Mouse (Mus musculus) forebrain, embryonic 14.5 days (tissue): ENCODE data around the gene Cnnm2. TPM values are rescaled to one million over a fixed set of nuclear protein-coding genes. Genes with fewer than 3 reads are reported as not detected.

ENCODE experiments used
- ATAC-seq: fragments of 200-750 bp; cut with Nextera tagmentation; 2 replicates; pipeline ENCODE4 v1.8.0; 2017; ENCODE audit warnings: mild to moderate bottlenecking, moderate library complexity
- DNase-seq: peaks from one replicate; pipeline ENCODE4 v3.0.0-alpha.2; 2015; ENCODE audit warnings: low spot score
- H3K27ac ChIP-seq: fragments of 300-500 bp; sonication (generic); 2 replicates; pipeline ENCODE4 v1.5.1; 2014; ENCODE audit warnings: low read depth, mild to moderate bottlenecking, control low read depth, low read length, moderate library complexity
- H3K27me3 ChIP-seq: fragments of 300-500 bp; sonication (generic); replicated peaks from 2 replicates; pipeline ENCODE4 v1.6.1; 2014; ENCODE audit warnings: low read length, control low read depth, mixed read lengths; ENCODE audit not compliant: control insufficient read depth, insufficient read depth
- H3K36me3 ChIP-seq: fragments of 300-500 bp; sonication (generic); 2 replicates; pipeline ENCODE4 v1.6.1; 2014; ENCODE audit warnings: low read length, control low read depth; ENCODE audit not compliant: control insufficient read depth, insufficient read depth
- H3K4me1 ChIP-seq: fragments of 300-500 bp; sonication (generic); 2 replicates; pipeline ENCODE4 v1.6.1; 2014; ENCODE audit warnings: antibody characterized with exemption, low read length, control low read depth; ENCODE audit not compliant: control insufficient read depth, insufficient read depth
- H3K4me2 ChIP-seq: fragments of 300-500 bp; sonication (generic); 2 replicates; pipeline ENCODE4 v1.6.1; 2014; ENCODE audit warnings: mild to moderate bottlenecking, control low read depth, low read length
- H3K4me3 ChIP-seq: fragments of 300-500 bp; sonication (generic); 2 replicates; pipeline ENCODE4 v1.5.1; 2014; ENCODE audit warnings: low read depth, low read length, control low read depth
- H3K9ac ChIP-seq: fragments of 300-500 bp; sonication (generic); 2 replicates; pipeline ENCODE4 v1.6.1; 2014; ENCODE audit warnings: mild to moderate bottlenecking, low read length, control low read depth, moderate library complexity
- H3K9me3 ChIP-seq: fragments of 300-500 bp; sonication (generic); replicated peaks from 2 replicates; pipeline ENCODE4 v1.6.1; 2016; ENCODE audit warnings: low read length, control low read depth, mixed read lengths; ENCODE audit not compliant: control insufficient read depth
- WGBS: fragments of 180-500 bp; shearing (Covaris S2); extraction: QIAGEN DNeasy Blood & Tissue Kit; methylation state at CpG from one replicate; pipeline ENCODE4 v1.1.7; 2014; 5-methylcytosine and 5-hydroxymethylcytosine counted together
- polyA plus RNA-seq: library from polyadenylated mRNA; unstranded; fragments of >200 nt; fragmentation: Nextera tagmentation; extraction: Ambion mirVana; gene quantifications from 2 replicates; pipeline ENCODE4 v1.2.1, GENCODE M21; 2014

The Cnnm2 gene
- polyA plus RNA-seq, 1 experiment from 2014 or later, result 2.8 TPM

DNA sequence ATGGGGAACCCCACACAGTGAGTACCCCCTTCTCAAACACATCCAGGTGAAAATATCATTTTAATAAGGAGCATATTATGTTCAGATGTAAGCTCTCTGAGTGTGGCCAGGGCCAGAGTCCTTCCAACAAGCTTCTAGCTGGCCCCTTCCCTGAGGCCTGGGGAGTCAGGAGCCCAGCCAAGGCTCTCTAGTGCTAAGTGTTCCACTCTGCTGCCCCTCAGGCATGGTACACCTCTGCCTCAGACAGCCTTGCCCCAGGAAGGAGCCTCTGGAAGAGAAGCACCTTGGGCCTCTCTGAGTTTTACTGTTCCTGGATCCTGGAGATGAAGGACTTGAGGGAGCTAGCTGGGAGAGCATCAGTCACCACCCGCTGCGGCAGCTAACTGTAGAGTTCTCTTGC is 118.5 kb downstream of the Cnnm2 start:
- Histone ChIP-seq H3K4me2 (no peak overlapping the region), H3K36me3 (peaks cover 27% of the 10 kb centered on the region), H3K4me3 (no peak overlapping the region), H3K9me3 (no peaks in the 10 kb centered on the region), H3K4me1 (no peaks in the 10 kb centered on the region), H3K27ac (no peak overlapping the region), H3K9ac (no peak overlapping the region), H3K27me3 (no peaks in the 10 kb centered on the region)
- ATAC-seq, result no peak
- WGBS, result 93% methylated on average over 2 of the region's 2 CpGs
- DNase-seq, result no peak

DNA sequence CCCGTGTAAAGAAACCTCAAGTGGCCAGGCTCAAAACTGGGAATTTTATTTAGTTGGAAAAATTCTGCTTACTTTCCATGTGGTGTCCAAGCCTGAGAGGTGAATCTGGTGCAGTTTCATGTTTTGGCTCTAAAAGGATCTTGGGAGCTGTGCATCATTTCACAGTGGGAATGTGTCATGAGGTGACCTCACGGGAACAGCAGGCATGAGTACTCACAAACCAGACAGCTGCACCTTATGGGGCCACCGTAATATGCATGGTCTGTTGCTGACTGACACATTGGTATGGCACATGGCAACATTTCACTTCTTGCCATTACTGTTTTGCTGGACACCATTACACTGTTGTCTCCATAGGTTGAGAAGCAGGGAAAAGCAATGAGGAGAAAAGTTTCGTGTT is 124.0 kb downstream of the Cnnm2 start:
- H3K4me2 ChIP-seq, result no peak overlapping the region
- ATAC-seq, result no peak
- no peaks in the 10 kb centered on the region for H3K4me1 ChIP-seq
- H3K36me3 ChIP-seq, result peaks cover 77% of the 10 kb centered on the region
- DNase-seq, result no peak
- H3K9me3 ChIP-seq, result no peaks in the 10 kb centered on the region
- H3K9ac ChIP-seq, result no peak overlapping the region
- WGBS, result 94% methylated on average over 4 of the region's 4 CpGs
- H3K27ac ChIP-seq, result no peak overlapping the region
- no peaks in the 10 kb centered on the region for H3K27me3 ChIP-seq
- no peak overlapping the region for H3K4me3 ChIP-seq

DNA sequence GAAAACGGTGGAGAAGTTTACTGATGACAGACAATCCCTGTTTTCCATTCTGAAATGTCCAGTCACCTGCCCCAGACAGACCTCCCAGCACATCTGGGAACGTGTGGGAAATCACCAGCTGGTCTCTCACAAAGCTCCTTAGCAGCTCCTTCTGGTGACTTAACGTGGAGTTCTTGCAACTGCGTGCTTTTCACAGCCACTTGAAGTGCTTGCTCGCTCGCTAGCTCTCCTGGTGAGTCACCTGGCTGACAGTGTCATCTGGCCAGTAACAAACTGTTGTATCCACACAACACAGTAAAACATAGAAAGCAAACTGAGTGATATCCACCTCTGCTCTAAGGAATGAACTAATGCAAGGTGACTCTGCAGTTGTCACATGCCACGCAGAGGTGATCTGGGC is 125.4 kb downstream of the Cnnm2 start:
- H3K4me3 ChIP-seq, result no peak overlapping the region
- H3K9ac ChIP-seq, result no peak overlapping the region
- ATAC-seq (no peak), DNase-seq (no peak)
- H3K4me1 ChIP-seq, result no peaks in the 10 kb centered on the region
- no peaks in the 10 kb centered on the region for H3K9me3 ChIP-seq
- no peak overlapping the region for H3K27ac ChIP-seq
- H3K36me3 ChIP-seq, result peaks cover 83% of the 10 kb centered on the region
- 87% methylated on average over 7 of the region's 7 CpGs for WGBS
- no peaks in the 10 kb centered on the region for H3K27me3 ChIP-seq
- no peak overlapping the region for H3K4me2 ChIP-seq

DNA sequence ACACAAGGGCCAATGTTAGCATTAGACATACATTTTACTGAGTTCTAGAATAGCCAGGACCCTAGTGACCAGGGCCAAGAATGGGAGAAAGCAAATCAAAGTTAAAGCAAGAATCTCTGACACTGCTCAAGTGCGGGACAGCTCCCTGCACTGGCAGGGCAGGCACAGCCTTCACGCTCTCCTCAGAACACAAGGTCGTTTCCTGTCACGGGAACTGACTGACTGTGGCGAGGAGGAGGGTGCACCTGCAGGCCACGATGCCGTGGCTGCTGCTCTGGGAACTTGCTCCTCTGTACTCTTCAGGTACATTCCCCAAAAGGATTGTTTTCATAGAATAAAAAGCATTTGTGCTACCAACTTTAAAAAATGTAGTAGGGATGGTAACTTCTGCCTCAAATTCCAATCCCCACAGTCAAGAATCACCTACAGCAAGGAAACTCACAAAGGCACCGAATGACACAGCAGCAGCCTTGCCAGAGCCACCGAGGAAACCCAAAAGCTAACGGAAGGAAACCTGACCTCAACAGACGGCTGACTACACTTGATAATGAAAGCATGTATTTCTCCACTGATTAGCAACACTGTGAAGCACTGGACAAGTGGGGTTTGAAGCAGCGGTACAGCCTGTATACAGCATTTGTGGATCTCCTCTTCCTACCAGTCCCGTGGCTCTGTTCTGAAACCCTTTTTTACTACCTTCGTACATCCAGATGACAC is 126.6 kb downstream of the Cnnm2 start:
- no peaks in the 10 kb centered on the region for H3K9me3 ChIP-seq
- H3K27me3 ChIP-seq, result no peaks in the 10 kb centered on the region
- DNase-seq (no peak), ATAC-seq (no peak)
- H3K36me3 ChIP-seq, result peaks cover 90% of the 10 kb centered on the region
- H3K4me1 ChIP-seq, result no peaks in the 10 kb centered on the region
- 86% methylated on average over 14 of the region's 14 CpGs for WGBS
- H3K9ac ChIP-seq, result no peak overlapping the region
- H3K4me2 ChIP-seq, result no peak overlapping the region
- no peak overlapping the region for H3K27ac ChIP-seq
- no peak overlapping the region for H3K4me3 ChIP-seq

DNA sequence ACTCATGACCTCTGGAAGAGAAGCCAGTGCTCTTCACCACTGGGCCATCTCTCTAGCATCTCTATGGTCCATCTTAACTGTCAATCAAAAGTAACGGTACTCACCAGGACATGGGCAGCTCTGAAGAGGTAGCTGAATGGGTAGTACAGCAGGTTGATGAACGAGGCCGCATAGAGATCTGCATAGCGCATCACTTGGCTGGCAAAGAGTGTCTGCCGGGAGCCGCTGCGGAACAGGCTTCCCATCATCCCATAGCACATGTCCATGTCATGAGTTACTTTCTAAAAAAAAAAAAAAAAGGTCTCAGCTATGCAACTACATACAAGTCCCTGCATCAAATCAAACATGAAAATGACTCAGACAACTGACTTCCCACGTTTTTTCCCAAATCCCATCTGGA is 128.3 kb downstream of the Cnnm2 start:
- Histone ChIP-seq H3K4me1 (no peaks in the 10 kb centered on the region), H3K4me3 (no peak overlapping the region), H3K4me2 (no peak overlapping the region), H3K9ac (no peak overlapping the region), H3K27me3 (no peaks in the 10 kb centered on the region), H3K36me3 (peaks cover 80% of the 10 kb centered on the region), H3K9me3 (no peaks in the 10 kb centered on the region), H3K27ac (no peak overlapping the region)
- no peak for ATAC-seq
- WGBS, result 93% methylated on average over 8 of the region's 8 CpGs
- DNase-seq, result no peak

DNA sequence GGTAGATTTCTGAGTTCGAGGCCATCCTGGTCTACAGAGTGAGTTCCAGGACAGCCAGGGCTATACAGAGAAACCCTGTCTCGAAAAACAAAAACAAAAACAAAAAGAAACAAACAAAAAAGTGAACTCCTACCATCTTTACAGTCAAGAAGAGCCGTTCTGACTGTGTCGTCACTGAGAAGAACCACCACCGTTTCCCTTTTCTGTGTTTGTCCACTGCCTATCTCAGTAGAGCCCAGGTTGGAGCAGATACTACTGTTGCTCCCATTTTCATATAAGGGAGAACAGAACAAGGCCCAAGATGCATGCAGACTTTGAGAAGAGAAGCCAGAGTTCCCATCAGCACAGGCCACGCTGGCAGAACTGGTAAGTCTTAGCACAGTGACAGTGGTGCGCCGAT is 129.3 kb downstream of the Cnnm2 start:
- H3K4me2 ChIP-seq, result no peak overlapping the region
- 95% methylated on average over 8 of the region's 8 CpGs for WGBS
- no peaks in the 10 kb centered on the region for H3K9me3 ChIP-seq
- no peak for DNase-seq
- H3K9ac ChIP-seq, result no peak overlapping the region
- no peaks in the 10 kb centered on the region for H3K27me3 ChIP-seq
- H3K27ac ChIP-seq, result no peak overlapping the region
- H3K4me3 ChIP-seq, result no peak overlapping the region
- no peaks in the 10 kb centered on the region for H3K4me1 ChIP-seq
- H3K36me3 ChIP-seq, result peaks cover 70% of the 10 kb centered on the region
- ATAC-seq, result no peak

DNA sequence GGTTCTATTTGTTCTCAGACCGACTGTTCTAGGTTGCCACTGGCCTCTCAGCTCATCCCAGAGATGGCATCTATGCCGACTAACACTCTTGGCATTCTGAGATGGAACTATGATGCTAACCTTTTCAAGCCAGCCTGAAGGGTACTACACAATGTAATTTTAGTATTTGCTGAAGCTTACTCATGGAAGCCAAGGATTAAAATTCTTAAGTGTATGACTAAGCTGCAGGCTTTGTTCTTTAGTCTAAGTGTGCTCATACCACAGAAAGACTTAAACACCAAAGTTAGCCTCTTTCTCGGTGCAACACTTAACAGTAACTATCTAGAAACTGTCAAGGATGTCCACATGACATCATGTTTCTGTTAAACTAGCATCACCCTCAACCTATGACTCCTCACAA is 131.5 kb downstream of the Cnnm2 start:
- peaks cover 63% of the 10 kb centered on the region for H3K36me3 ChIP-seq
- no peaks in the 10 kb centered on the region for H3K4me1 ChIP-seq
- 84% methylated on average over 3 of the region's 3 CpGs for whole genome bisulfite sequencing
- H3K4me3 ChIP-seq, result no peak overlapping the region
- DNase-seq, result no peak
- H3K9me3 ChIP-seq, result no peaks in the 10 kb centered on the region
- ATAC-seq, result no peak
- H3K27ac ChIP-seq, result no peak overlapping the region
- H3K9ac ChIP-seq, result no peak overlapping the region
- H3K4me2 ChIP-seq, result no peak overlapping the region
- no peaks in the 10 kb centered on the region for H3K27me3 ChIP-seq

DNA sequence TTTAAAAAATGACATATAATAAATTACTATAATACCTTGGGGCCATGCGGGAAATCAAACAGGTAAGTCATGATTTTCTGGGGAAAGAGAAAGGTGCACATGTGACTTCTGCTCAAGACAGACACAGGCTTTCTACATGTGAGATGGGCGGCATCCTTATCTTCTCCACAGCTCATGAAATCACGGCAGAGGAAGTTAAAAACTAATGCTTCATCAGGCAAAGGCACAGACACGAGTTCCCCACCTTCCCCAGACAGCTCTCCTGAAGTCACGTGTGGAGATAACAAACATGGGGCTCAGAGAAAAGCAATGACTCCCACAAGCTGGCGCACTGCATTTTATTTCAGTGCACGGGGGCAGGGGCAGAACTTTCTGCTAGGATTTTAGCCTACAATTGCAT is 132.1 kb downstream of the Cnnm2 start:
- H3K36me3 ChIP-seq, result peaks cover 63% of the 10 kb centered on the region
- no peak for ATAC-seq
- no peaks in the 10 kb centered on the region for H3K4me1 ChIP-seq
- no peak for DNase-seq
- H3K9ac ChIP-seq, result no peak overlapping the region
- H3K4me2 ChIP-seq, result no peak overlapping the region
- H3K27ac ChIP-seq, result no peak overlapping the region
- no peak overlapping the region for H3K4me3 ChIP-seq
- H3K27me3 ChIP-seq, result no peaks in the 10 kb centered on the region
- 94% methylated on average over 7 of the region's 7 CpGs for WGBS
- no peaks in the 10 kb centered on the region for H3K9me3 ChIP-seq

DNA sequence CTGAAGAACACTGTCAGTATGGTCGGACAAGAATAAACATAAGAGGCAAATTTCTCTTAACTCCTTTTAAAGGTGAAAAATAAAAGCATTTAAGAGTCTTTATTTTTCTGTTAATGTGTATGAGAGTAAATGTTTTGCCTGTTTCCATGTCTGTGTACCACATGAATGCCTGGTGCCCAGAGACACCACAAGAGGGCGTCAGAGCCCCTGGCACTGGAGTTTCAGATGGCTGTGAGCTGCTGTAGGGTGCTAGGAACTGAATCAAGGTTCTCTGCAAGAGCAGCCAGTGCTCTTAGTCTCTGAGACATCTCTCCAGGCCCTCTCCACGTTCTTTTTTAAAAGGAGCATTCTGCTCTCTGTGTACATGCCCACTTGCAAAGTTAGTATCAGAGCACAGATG is 135.7 kb downstream of the Cnnm2 start:
- peaks cover 37% of the 10 kb centered on the region for H3K36me3 ChIP-seq
- no peak overlapping the region for H3K4me2 ChIP-seq
- H3K4me1 ChIP-seq, result no peaks in the 10 kb centered on the region
- no peak for ATAC-seq
- no peaks in the 10 kb centered on the region for H3K9me3 ChIP-seq
- H3K27ac ChIP-seq, result no peak overlapping the region
- no peak overlapping the region for H3K4me3 ChIP-seq
- H3K9ac ChIP-seq, result no peak overlapping the region
- DNase-seq, result no peak
- 83% methylated on average over 3 of the region's 3 CpGs for WGBS
- H3K27me3 ChIP-seq, result no peaks in the 10 kb centered on the region
